Mouse (Mus musculus): ENCODE data around the gene Znrf2. TPM values are rescaled to one million over a fixed set of nuclear protein-coding genes. Genes with fewer than 3 reads are reported as not detected.

Znrf2 gene
- polyA plus RNA-seq, 1 experiment from 2014 or later = 5.5 TPM

GRCm38 (mm10) chr6:54802348-54802747 lies 14.4 kb upstream of the Znrf2 start:
- no peaks in the 10 kb centered on the region for H3K9me3 ChIP-seq (ENCODE audit: control insufficient read depth, low read length)
- no peak overlapping the region for H3K9ac ChIP-seq (ENCODE audit: low read depth, low read length)
- H3K4me2 ChIP-seq (ENCODE audit: low read depth, low read length) = no peak overlapping the region
- no peaks in the 10 kb centered on the region for H3K36me3 ChIP-seq (ENCODE audit: control insufficient read depth, insufficient read depth, low read length)
- WGBS = 46% methylated on average over 8 of the region's 8 CpGs
- no peak overlapping the region for H3K27ac ChIP-seq (ENCODE audit: low read length)
- ATAC-seq = peak; percentile 42; the same call in 1 of the 2 replicates
- peaks cover 4% of the 10 kb centered on the region; the same call in 1 of the 2 replicates for H3K4me1 ChIP-seq (ENCODE audit: control insufficient read depth, insufficient read depth, low read length)
- H3K4me3 ChIP-seq (ENCODE audit: low read length) = no peak overlapping the region
- no peaks in the 10 kb centered on the region for H3K27me3 ChIP-seq (replicated peaks; ENCODE audit: control insufficient read depth, insufficient read depth, low read length)

DNA sequence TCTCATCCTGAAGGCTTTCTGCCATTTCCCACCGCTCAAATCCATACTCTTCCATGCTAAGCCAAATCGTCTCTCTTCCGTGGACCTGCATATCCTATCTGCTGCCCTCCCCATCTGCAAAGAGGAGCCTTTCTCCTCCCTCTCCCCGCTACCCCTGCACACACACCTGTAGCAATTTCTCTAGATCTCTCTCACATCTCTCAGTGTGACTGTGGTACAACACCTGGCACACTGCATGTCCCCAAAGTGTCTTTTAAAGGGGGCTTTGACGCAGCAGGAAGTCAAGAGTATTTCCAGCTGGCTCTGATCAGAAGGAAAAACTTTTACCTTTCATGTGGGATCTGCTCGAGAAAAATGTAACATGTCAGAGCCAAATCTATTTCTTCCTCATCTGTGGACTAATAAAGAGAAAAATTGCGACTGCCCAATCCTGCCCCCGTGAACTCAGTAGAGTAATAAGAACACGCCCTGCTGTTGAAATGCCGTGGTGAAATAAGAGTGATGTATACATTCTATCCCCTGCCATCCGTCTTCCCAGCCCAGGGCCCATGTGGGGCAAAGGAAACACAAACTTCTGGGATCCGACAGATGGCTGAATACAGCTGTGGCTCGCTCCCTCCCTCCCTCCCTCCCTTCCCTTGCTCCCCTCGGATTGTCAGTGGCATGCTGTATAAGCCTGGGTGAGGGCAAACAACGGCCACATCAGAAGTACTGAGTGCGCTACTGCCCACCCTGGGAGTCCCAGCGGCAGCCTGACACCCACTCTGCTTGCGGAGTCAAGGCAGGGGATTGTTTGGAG lies 12.5 kb upstream of the Znrf2 start:
- ATAC-seq = peak; percentile 22; the same call in 1 of the 2 replicates
- WGBS = 40% methylated on average over 18 of the region's 18 CpGs
- Histone ChIP-seq H3K9me3 (ENCODE audit: control insufficient read depth, low read length) (no peaks in the 10 kb centered on the region), H3K27me3 (replicated peaks; ENCODE audit: control insufficient read depth, insufficient read depth, low read length) (no peaks in the 10 kb centered on the region), H3K4me1 (ENCODE audit: control insufficient read depth, insufficient read depth, low read length) (peaks cover 4% of the 10 kb centered on the region; the same call in 1 of the 2 replicates), H3K4me2 (ENCODE audit: low read depth, low read length) (no peak overlapping the region; the same call in 1 of the 2 replicates), H3K9ac (ENCODE audit: low read depth, low read length) (no peak overlapping the region), H3K36me3 (ENCODE audit: control insufficient read depth, insufficient read depth, low read length) (no peaks in the 10 kb centered on the region), H3K27ac (ENCODE audit: low read length) (no peak overlapping the region), H3K4me3 (ENCODE audit: low read length) (no peak overlapping the region)

DNA sequence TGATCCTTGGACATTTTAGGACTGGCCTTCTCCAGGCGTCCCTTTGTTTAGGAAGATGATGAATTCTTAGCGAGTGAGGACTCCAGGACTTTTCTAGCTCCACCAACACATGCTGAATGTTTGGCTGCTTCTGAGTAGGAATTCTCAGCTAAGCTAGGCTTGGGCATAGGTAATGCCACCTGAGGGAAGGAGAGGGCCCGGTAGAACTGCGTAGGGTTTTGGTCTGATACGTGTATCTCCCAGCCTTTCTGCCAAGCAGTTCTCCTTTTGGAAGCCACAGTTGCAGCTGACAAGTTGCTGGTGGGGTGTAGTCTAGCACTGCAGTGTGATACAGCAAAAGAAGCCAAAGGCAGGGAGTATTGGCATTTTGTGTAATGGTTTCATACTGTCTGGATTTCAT lies 10.9 kb upstream of the Znrf2 start:
- WGBS = 91% methylated on average over 5 of the region's 5 CpGs
- ATAC-seq = no peak
- Histone ChIP-seq H3K4me3 (ENCODE audit: low read length) (no peak overlapping the region), H3K36me3 (ENCODE audit: control insufficient read depth, insufficient read depth, low read length) (no peaks in the 10 kb centered on the region), H3K9ac (ENCODE audit: low read depth, low read length) (no peak overlapping the region), H3K9me3 (ENCODE audit: control insufficient read depth, low read length) (no peaks in the 10 kb centered on the region), H3K4me1 (ENCODE audit: control insufficient read depth, insufficient read depth, low read length) (peaks cover 4% of the 10 kb centered on the region; the same call in 1 of the 2 replicates), H3K27ac (ENCODE audit: low read length) (no peak overlapping the region), H3K4me2 (ENCODE audit: low read depth, low read length) (no peak overlapping the region), H3K27me3 (replicated peaks; ENCODE audit: control insufficient read depth, insufficient read depth, low read length) (no peaks in the 10 kb centered on the region)

DNA sequence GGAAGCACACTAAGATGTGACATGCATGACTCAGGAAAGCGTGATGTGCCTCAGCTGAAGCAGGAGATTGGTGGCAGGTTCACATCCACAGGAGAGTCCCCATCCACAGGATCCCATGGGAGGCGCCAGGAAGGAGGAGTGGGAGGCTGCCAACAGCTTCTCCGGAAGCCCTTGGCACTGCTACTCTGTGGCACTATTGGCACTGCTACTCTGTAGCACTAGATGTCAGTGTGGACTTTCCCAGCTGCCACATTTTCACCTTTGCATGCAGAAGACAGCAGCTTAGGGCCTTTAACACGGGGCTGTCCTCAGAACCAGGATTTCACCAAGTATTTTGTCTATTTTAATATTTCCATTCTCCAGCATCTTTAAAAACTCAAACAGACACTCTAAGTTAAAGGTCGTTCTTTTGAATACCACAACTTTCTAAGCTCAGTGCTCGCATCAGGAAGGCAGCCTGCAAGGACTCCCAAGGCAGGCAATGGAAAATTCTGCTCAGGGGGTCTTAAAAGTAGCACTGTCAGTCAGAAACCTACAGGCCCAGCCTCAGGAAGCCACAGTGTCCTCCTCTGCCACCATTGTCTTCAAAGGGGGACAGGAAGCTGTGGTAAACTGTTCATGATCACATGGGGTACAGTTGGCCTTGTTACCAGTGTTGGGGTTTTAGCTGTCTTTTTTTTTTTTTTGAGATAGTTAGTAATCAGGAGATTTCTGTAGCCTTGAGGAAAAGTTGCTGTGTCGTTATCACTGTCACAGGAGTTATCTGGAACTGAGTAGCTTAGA lies 7.0 kb upstream of the Znrf2 start:
- WGBS = 61% methylated on average over 7 of the region's 7 CpGs
- ATAC-seq = peak; percentile 10; the same call in 1 of the 2 replicates

GRCm38 (mm10) chr6:54810314-54810646 lies 6.4 kb upstream of the Znrf2 start:
- Histone ChIP-seq H3K4me3 (ENCODE audit: low read length) (no peak overlapping the region), H3K4me2 (ENCODE audit: low read depth, low read length) (no peak overlapping the region), H3K9me3 (ENCODE audit: control insufficient read depth, low read length) (no peaks in the 10 kb centered on the region), H3K36me3 (ENCODE audit: control insufficient read depth, insufficient read depth, low read length) (no peaks in the 10 kb centered on the region), H3K27me3 (replicated peaks; ENCODE audit: control insufficient read depth, insufficient read depth, low read length) (no peaks in the 10 kb centered on the region), H3K27ac (ENCODE audit: low read length) (no peak overlapping the region), H3K9ac (ENCODE audit: low read depth, low read length) (no peak overlapping the region), H3K4me1 (ENCODE audit: control insufficient read depth, insufficient read depth, low read length) (peaks cover 7% of the 10 kb centered on the region)
- 0 out of 2 replicates have a peak, but pooled peaks have one; percentile 24 for ATAC-seq
- 80% methylated on average over 1 of the region's 1 CpGs for WGBS

More for the DNA sequence above, 7.0 kb upstream of the Znrf2 start:
- Histone ChIP-seq H3K9me3 (ENCODE audit: control insufficient read depth, low read length) (no peaks in the 10 kb centered on the region), H3K27ac (ENCODE audit: low read length) (no peak overlapping the region), H3K9ac (ENCODE audit: low read depth, low read length) (no peak overlapping the region), H3K4me3 (ENCODE audit: low read length) (no peak overlapping the region), H3K4me2 (ENCODE audit: low read depth, low read length) (no peak overlapping the region), H3K27me3 (replicated peaks; ENCODE audit: control insufficient read depth, insufficient read depth, low read length) (no peaks in the 10 kb centered on the region), H3K4me1 (ENCODE audit: control insufficient read depth, insufficient read depth, low read length) (peaks cover 7% of the 10 kb centered on the region), H3K36me3 (ENCODE audit: control insufficient read depth, insufficient read depth, low read length) (no peaks in the 10 kb centered on the region)

DNA sequence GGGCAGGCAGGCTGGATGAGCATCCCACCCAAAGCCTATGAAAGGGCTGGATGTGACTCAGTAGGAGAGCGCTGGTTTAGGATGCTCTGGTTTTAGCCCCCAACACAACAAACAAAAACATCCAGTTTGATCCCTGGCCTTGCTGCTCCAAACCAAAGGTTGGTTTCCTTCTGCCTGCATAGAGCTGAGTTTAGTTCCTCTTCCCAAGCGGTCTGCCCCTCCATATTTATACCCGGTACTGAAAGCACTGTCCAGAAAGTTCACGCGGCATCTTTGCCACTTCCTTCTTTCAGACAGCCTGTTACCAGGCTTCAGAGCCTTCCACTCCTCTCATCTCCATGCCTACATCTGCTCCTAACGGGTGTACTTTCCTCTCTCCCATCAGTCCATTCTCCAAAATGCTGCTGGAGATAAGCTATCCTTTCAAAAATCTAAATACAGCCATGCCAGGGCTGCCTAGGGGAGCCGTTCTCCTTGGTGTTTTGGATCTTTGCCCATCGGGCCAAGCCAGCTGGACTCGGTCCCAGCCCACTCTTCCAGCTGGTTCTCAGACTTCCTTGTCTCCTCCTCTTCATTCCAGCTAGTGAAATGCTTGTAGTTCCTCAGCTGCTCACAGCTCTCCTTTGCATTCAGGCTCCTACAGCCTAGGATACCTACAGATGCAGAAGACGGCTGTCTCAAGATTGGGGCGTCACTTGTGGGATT lies 5.0 kb upstream of the Znrf2 start:
- H3K9me3 ChIP-seq (ENCODE audit: control insufficient read depth, low read length) = no peaks in the 10 kb centered on the region
- H3K4me3 ChIP-seq (ENCODE audit: low read length) = no peak overlapping the region
- no peaks in the 10 kb centered on the region for H3K36me3 ChIP-seq (ENCODE audit: control insufficient read depth, insufficient read depth, low read length)
- H3K4me2 ChIP-seq (ENCODE audit: low read depth, low read length) = no peak overlapping the region
- H3K27me3 ChIP-seq (replicated peaks; ENCODE audit: control insufficient read depth, insufficient read depth, low read length) = no peaks in the 10 kb centered on the region
- no peak for ATAC-seq
- WGBS = 54% methylated on average over 11 of the region's 11 CpGs
- H3K9ac ChIP-seq (ENCODE audit: low read depth, low read length) = no peak overlapping the region
- peak overlapping the region; percentile 17 for H3K27ac ChIP-seq (ENCODE audit: low read length)
- H3K4me1 ChIP-seq (ENCODE audit: control insufficient read depth, insufficient read depth, low read length) = peaks cover 13% of the 10 kb centered on the region

- Histone ChIP-seq H3K9ac (ENCODE audit: low read depth, low read length) (no peak overlapping the region), H3K27me3 (replicated peaks; ENCODE audit: control insufficient read depth, insufficient read depth, low read length) (no peaks in the 10 kb centered on the region), H3K4me1 (ENCODE audit: control insufficient read depth, insufficient read depth, low read length) (peaks cover 13% of the 10 kb centered on the region), H3K9me3 (ENCODE audit: control insufficient read depth, low read length) (no peaks in the 10 kb centered on the region), H3K36me3 (ENCODE audit: control insufficient read depth, insufficient read depth, low read length) (no peaks in the 10 kb centered on the region), H3K27ac (ENCODE audit: low read length) (peak overlapping the region; percentile 49), H3K4me3 (ENCODE audit: low read length) (no peak overlapping the region), H3K4me2 (ENCODE audit: low read depth, low read length) (no peak overlapping the region)
- ATAC-seq = no peak
- 58% methylated on average over 6 of the region's 6 CpGs for WGBS
Observed at GRCm38 (mm10) chr6:54812276-54812675, 4.4 kb upstream of the Znrf2 start.

- H3K27me3 ChIP-seq (replicated peaks; ENCODE audit: control insufficient read depth, insufficient read depth, low read length) = no peaks in the 10 kb centered on the region
- H3K9ac ChIP-seq (ENCODE audit: low read depth, low read length) = 0 out of 2 replicates have a peak overlapping the region, but pooled peaks have one; percentile 13
- no peak overlapping the region; the same call in 1 of the 2 replicates for H3K4me3 ChIP-seq (ENCODE audit: low read length)
- peaks cover 28% of the 10 kb centered on the region for H3K4me1 ChIP-seq (ENCODE audit: control insufficient read depth, insufficient read depth, low read length)
- peak overlapping the region; percentile 47; the same call in 1 of the 2 replicates for H3K27ac ChIP-seq (ENCODE audit: low read length)
- peak overlapping the region; percentile 49; the same call in 1 of the 2 replicates for H3K4me2 ChIP-seq (ENCODE audit: low read depth, low read length)
- WGBS = 76% methylated on average over 9 of the region's 9 CpGs
- ATAC-seq = no peak
- no peaks in the 10 kb centered on the region for H3K9me3 ChIP-seq (ENCODE audit: control insufficient read depth, low read length)
- no peaks in the 10 kb centered on the region for H3K36me3 ChIP-seq (ENCODE audit: control insufficient read depth, insufficient read depth, low read length)
Observed at GRCm38 (mm10) chr6:54815428-54816130, 1.1 kb upstream of the Znrf2 start.
